Mouse (Mus musculus) MEL (cell line): ENCODE data around the gene Slc22a23. TPM values are rescaled to one million over a fixed set of nuclear protein-coding genes. Genes with fewer than 3 reads are reported as not detected.

Experiments
- DNase-seq: peaks from one replicate; pipeline ENCODE4 v3.0.0; 2011; ENCODE audit warnings: low read depth, low spot score
- H3K27ac ChIP-seq: 2 replicates; pipeline ENCODE4 v1.5.1; 2012; ENCODE audit warnings: low read depth, mild to moderate bottlenecking, control low read depth, low read length, moderate library complexity; ENCODE audit not compliant: control insufficient read depth
- H3K27me3 ChIP-seq, 2 experiments: fragments of 150-350 bp in 1 of 2; sonication (generic) in 1 of 2; 2 replicates each; pipeline ENCODE4 v1.6.1; 2012; ENCODE audit warnings: low read length in 2 of 2, mild to moderate bottlenecking in 2 of 2, improper control_type of control experiment in 1 of 2, moderate library complexity in 1 of 2; ENCODE audit not compliant: insufficient read depth in 2 of 2, control insufficient read depth in 1 of 2
- H3K36me3 ChIP-seq, 2 experiments: 2 replicates each; pipeline ENCODE4 v1.6.1; 2012 to 2014; ENCODE audit warnings: low read length in 2 of 2, improper control_type of control experiment in 1 of 2, inconsistent platforms in 1 of 2, mild to moderate bottlenecking in 1 of 2; ENCODE audit not compliant: insufficient read depth in 2 of 2, control insufficient read depth in 1 of 2
- H3K4me1 ChIP-seq, 2 experiments: fragments of 150-350 bp in 1 of 2; sonication (generic) in 1 of 2; 2 replicates each; pipeline ENCODE4 v1.6.1; 2012; ENCODE audit warnings: low read length in 2 of 2, improper control_type of control experiment in 1 of 2, mild to moderate bottlenecking in 1 of 2; ENCODE audit not compliant: insufficient read depth in 2 of 2, control insufficient read depth in 1 of 2
- H3K4me3 ChIP-seq, 2 experiments: fragments of 150-350 bp in 1 of 2; sonication (generic) in 1 of 2; 2 replicates each; pipeline ENCODE4 v1.5.1; 2012; ENCODE audit warnings: low read depth in 2 of 2, low read length in 2 of 2, mild to moderate bottlenecking in 2 of 2, moderate library complexity in 2 of 2, control low read depth in 1 of 2, improper control_type of control experiment in 1 of 2; ENCODE audit not compliant: control insufficient read depth in 1 of 2, insufficient read depth in 1 of 2
- H3K79me2 ChIP-seq: 2 replicates; pipeline ENCODE4 v1.6.1; 2012; ENCODE audit warnings: mild to moderate bottlenecking, low read length, moderate library complexity; ENCODE audit not compliant: control insufficient read depth, poor library complexity, insufficient read depth
- H3K9ac ChIP-seq: 2 replicates; pipeline ENCODE4 v1.6.1; 2012; ENCODE audit warnings: low read depth, mild to moderate bottlenecking, control low read depth, low read length, moderate library complexity; ENCODE audit not compliant: control insufficient read depth, poor library complexity, severe bottlenecking
- H3K9me3 ChIP-seq: fragments of 150-350 bp; sonication (generic); replicated peaks from 2 replicates; pipeline ENCODE4 v1.6.1; 2012; ENCODE audit warnings: mild to moderate bottlenecking, low read length, improper control_type of control experiment, moderate library complexity; ENCODE audit not compliant: insufficient read depth
- CHD2 ChIP-seq: IDR thresholded peaks from 2 replicates; pipeline ENCODE4 v1.6.1; 2011; ENCODE audit warnings: low read length, improper control_type of control experiment
- MAX ChIP-seq: IDR thresholded peaks from 2 replicates; pipeline ENCODE4 v1.6.1; 2011; ENCODE audit warnings: low read length, improper control_type of control experiment
- MXI1 ChIP-seq: IDR thresholded peaks from 2 replicates; pipeline ENCODE4 v1.6.1; 2011; ENCODE audit warnings: mild to moderate bottlenecking, low read depth, low read length, improper control_type of control experiment
- POLR2A ChIP-seq, 2 experiments: IDR thresholded peaks; 2 replicates each; pipeline ENCODE4 v1.6.1; 2011 to 2012; ENCODE audit warnings: low read length in 2 of 2, mild to moderate bottlenecking in 2 of 2, control low read depth in 1 of 2, improper control_type of control experiment in 1 of 2, low read depth in 1 of 2, moderate library complexity in 1 of 2; ENCODE audit not compliant: control insufficient read depth in 1 of 2, insufficient read depth in 1 of 2, poor library complexity in 1 of 2
- POLR2AphosphoS2 ChIP-seq: IDR thresholded peaks from 2 replicates; pipeline ENCODE4 v1.6.1; 2011; ENCODE audit warnings: low read length, improper control_type of control experiment
- TBP ChIP-seq: IDR thresholded peaks from 2 replicates; pipeline ENCODE4 v1.8.0; 2011; ENCODE audit warnings: low read depth, low read length, improper control_type of control experiment
- TCF12 ChIP-seq: IDR thresholded peaks from 2 replicates; pipeline ENCODE4 v1.6.1; 2014; ENCODE audit warnings: low read depth, mild to moderate bottlenecking, inconsistent platforms, low read length, improper control_type of control experiment, moderate library complexity
- ZC3H11A ChIP-seq: IDR thresholded peaks from 2 replicates; pipeline ENCODE4 v1.6.1; 2012; ENCODE audit warnings: low read depth, mild to moderate bottlenecking, inconsistent platforms, low read length, improper control_type of control experiment
- polyA plus RNA-seq, 2 experiments: library from polyadenylated mRNA; stranded (reverse) in 1 of 2; unstranded in 1 of 2; fragments of >175 nt in 1 of 2; fragments of >200 nt in 1 of 2; gene quantifications; 2 replicates each; pipeline versions ENCODE4 v1.2.1 to v1.2.4; 2012; ENCODE audit warnings: low replicate concordance in 2 of 2, low read depth in 1 of 2; ENCODE audit not compliant: insufficient read length in 2 of 2, insufficient read depth in 1 of 2, missing spikeins in 1 of 2
- total RNA-seq: library from RNA; depleted of rRNA; stranded (reverse); fragments of 300-350 nt; gene quantifications from 2 replicates; pipeline ENCODE4 v1.2.3, GENCODE M21; 2012; rRNA removed

Gene Slc22a23
- total and polyA plus RNA-seq, 3 experiments = 22.2 to 24.3 TPM; not detected in 1

- Histone ChIP-seq H3K27me3 (no peaks in the 10 kb centered on the region), H3K9me3 (no peaks in the 10 kb centered on the region), H3K36me3 (no peaks in the 10 kb centered on the region), H3K79me2 (no peaks in the 10 kb centered on the region), H3K4me1 (peaks cover 0 to 12% of the 10 kb centered on the region in 2 experiments; a peak in 2 of 4 replicates), H3K9ac (peak within 1 kb of the TSS; percentile 43), H3K27ac (no peak within 1 kb of the TSS), H3K4me3 (peak within 1 kb of the TSS; percentile 67 to 72)
- peak; percentile 89 for DNase-seq
- TF ChIP-seq POLR2AphosphoS2 = no peak
- TF ChIP-seq TBP = 0 out of 2 replicates have a peak, but pooled peaks have one; percentile 26
- TF ChIP-seq POLR2A (IDR thresholded peaks at IDR 0.05; ENCODE audit: control insufficient read depth in 1 of 2, insufficient read depth in 1 of 2, low read depth in 1 of 2, low read length in 2 of 2, poor library complexity in 1 of 2) = 0 out of 4 replicates have a peak, but pooled peaks of 1 of the 2 experiments have one; percentile 23
Observed at GRCm38 (mm10) chr13:34130226-34130731, 214.7 kb downstream of the Slc22a23 start, which contains the start of gene Tubb2b. TSS of gene Tubb2b (minus strand) at chr13:34130466.

GRCm38 (mm10) chr13:34129485-34130225, 215.3 kb downstream of the Slc22a23 start:
- no peaks in the 10 kb centered on the region for H3K36me3 ChIP-seq
- H3K79me2 ChIP-seq = no peaks in the 10 kb centered on the region
- peaks cover 0 to 12% of the 10 kb centered on the region in 2 experiments; a peak in 2 of 4 replicates for H3K4me1 ChIP-seq
- no peaks in the 10 kb centered on the region for H3K9me3 ChIP-seq
- no peaks in the 10 kb centered on the region for H3K27me3 ChIP-seq
- peak; percentile 71 for DNase-seq
- 0 out of 2 replicates have a peak, but pooled peaks have one; percentile 6 for TF ChIP-seq TCF12
- TF ChIP-seq MAX = 0 out of 2 replicates have a peak, but pooled peaks have one; percentile 19
- no peak for TF ChIP-seq ZC3H11A
- peak; percentile 57; the same call in 1 of the 2 replicates for TF ChIP-seq MXI1
- no peak for TF ChIP-seq CHD2
- peak overlapping the region; percentile 43 for H3K9ac ChIP-seq
- H3K4me3 ChIP-seq = peak overlapping the region; percentile 67 to 72
- no peak overlapping the region for H3K27ac ChIP-seq

Other genes starting within 250 kb of the Slc22a23 start
- 1.4 and 2.7 TPM in 2 replicates for gene Tubb2b, start 214.7 kb downstream of the Slc22a23 start, total RNA-seq
- gene Tubb2b, start 214.7 kb downstream of the Slc22a23 start, polyA plus RNA-seq = 10 to 100 TPM in 1 of 2 experiments, not detected in 1; 10.6 TPM
- gene Psmg4, start 182.2 kb downstream of the Slc22a23 start, total RNA-seq = 146 and 161 TPM in 2 replicates
- gene Psmg4, start 182.2 kb downstream of the Slc22a23 start, polyA plus RNA-seq = 100 to 1,000 TPM in 1 of 2 experiments, not detected in 1; 121 TPM